Mouse (Mus musculus) liver, embryonic 11.5 days (tissue): ENCODE measurements at regions not wholly inside any gene's neighbourhood (a gene's known extent, or its start where the extent isn't known, plus 50 kb on each side); places are given as distances from the start of the nearest gene placed in this dataset.

ENCODE experiments used
- ATAC-seq: fragments of 200-750 bp; cut with Nextera tagmentation; replicated peaks from 2 replicates; pipeline ENCODE4 v1.8.0; 2017; ENCODE audit warnings: moderate number of reproducible peaks, mild to moderate bottlenecking, moderate TSS enrichment, moderate library complexity; ENCODE audit not compliant: low FRiP score
- DNase-seq: peaks from one replicate; pipeline ENCODE4 v3.0.0-alpha.2; 2017; ENCODE audit warnings: low spot score
- H3K27ac ChIP-seq: fragments of 300-500 bp; sonication (generic); 2 replicates; pipeline ENCODE4 v1.5.1; 2014; ENCODE audit warnings: mild to moderate bottlenecking, low read depth, low read length, control low read depth
- H3K27me3 ChIP-seq: fragments of 300-500 bp; sonication (generic); replicated peaks from 2 replicates; pipeline ENCODE4 v1.6.1; 2014; ENCODE audit warnings: low read length, mixed read lengths; ENCODE audit not compliant: control insufficient read depth, insufficient read depth
- H3K36me3 ChIP-seq: fragments of 300-500 bp; sonication (generic); 2 replicates; pipeline ENCODE4 v1.6.1; 2014; ENCODE audit warnings: mild to moderate bottlenecking, low read length, moderate library complexity, mixed read lengths; ENCODE audit not compliant: control insufficient read depth, insufficient read depth
- H3K4me1 ChIP-seq: fragments of 300-500 bp; sonication (generic); replicated peaks from 2 replicates; pipeline ENCODE4 v1.6.1; 2014; ENCODE audit warnings: low read length, mixed read lengths; ENCODE audit not compliant: control insufficient read depth, insufficient read depth
- H3K4me2 ChIP-seq: fragments of 300-500 bp; sonication (generic); 2 replicates; pipeline ENCODE4 v1.6.1; 2014; ENCODE audit warnings: mild to moderate bottlenecking, control low read depth, moderate library complexity
- H3K4me3 ChIP-seq: fragments of 300-500 bp; sonication (generic); 2 replicates; pipeline ENCODE4 v1.5.1; 2014; ENCODE audit warnings: low read depth, low read length, control low read depth
- H3K9ac ChIP-seq: fragments of 300-500 bp; sonication (generic); 2 replicates; pipeline ENCODE4 v1.6.1; 2014; ENCODE audit warnings: low read depth, low read length, control low read depth
- H3K9me3 ChIP-seq: fragments of 300-500 bp; sonication (generic); 2 replicates; pipeline ENCODE4 v1.6.1; 2016; ENCODE audit warnings: low read length, inconsistent platforms, mixed read lengths; ENCODE audit not compliant: control insufficient read depth
- WGBS: fragments of 180-500 bp; shearing (Covaris S2); extraction: QIAGEN DNeasy Blood & Tissue Kit; methylation state at CpG from one replicate; pipeline ENCODE4 v1.1.7; 2014; 5-methylcytosine and 5-hydroxymethylcytosine counted together

- ATAC-seq (no peak), DNase-seq (no peak)
- Histone ChIP-seq H3K36me3 (no peaks in the 10 kb centered on the region), H3K9me3 (no peaks in the 10 kb centered on the region), H3K27me3 (no peaks in the 10 kb centered on the region), H3K4me2 (no peak overlapping the region), H3K9ac (no peak overlapping the region), H3K27ac (no peak overlapping the region), H3K4me1 (no peaks in the 10 kb centered on the region), H3K4me3 (no peak overlapping the region)
- WGBS, result 76% methylated on average over 2 of the region's 2 CpGs
Observed at GRCm38 (mm10) chr3:134105112-134105511, 131.2 kb upstream of the Cxxc4 start.

GRCm38 (mm10) chr3:134105567-134105966, 130.7 kb upstream of the Cxxc4 start:
- no peak for DNase-seq
- WGBS, result 76% methylated on average over 3 of the region's 3 CpGs

GRCm38 (mm10) chr3:134114501-134114900, 121.8 kb upstream of the Cxxc4 start:
- no peak overlapping the region for H3K9ac ChIP-seq
- no peaks in the 10 kb centered on the region for H3K4me1 ChIP-seq
- no peak overlapping the region for H3K27ac ChIP-seq
- no peak overlapping the region for H3K4me2 ChIP-seq
- no peak for ATAC-seq
- DNase-seq, result no peak
- no peaks in the 10 kb centered on the region for H3K9me3 ChIP-seq
- no peaks in the 10 kb centered on the region for H3K27me3 ChIP-seq
- H3K36me3 ChIP-seq, result no peaks in the 10 kb centered on the region
- no peak overlapping the region for H3K4me3 ChIP-seq
- 61% methylated on average over 1 of the region's 1 CpGs for WGBS

More at GRCm38 (mm10) chr3:134105567-134105966, 130.7 kb upstream of the Cxxc4 start:
- Histone ChIP-seq H3K4me2 (no peak overlapping the region), H3K27ac (no peak overlapping the region), H3K27me3 (no peaks in the 10 kb centered on the region), H3K36me3 (no peaks in the 10 kb centered on the region), H3K9me3 (no peaks in the 10 kb centered on the region), H3K4me1 (no peaks in the 10 kb centered on the region), H3K9ac (no peak overlapping the region), H3K4me3 (no peak overlapping the region)
- no peak for ATAC-seq

GRCm38 (mm10) chr3:134115007-134115406, 121.3 kb upstream of the Cxxc4 start:
- H3K4me2 ChIP-seq, result no peak overlapping the region
- WGBS, result 87% methylated on average over 4 of the region's 4 CpGs
- H3K27ac ChIP-seq, result no peak overlapping the region
- no peak overlapping the region for H3K9ac ChIP-seq
- ATAC-seq, result no peak
- no peak for DNase-seq
- no peaks in the 10 kb centered on the region for H3K4me1 ChIP-seq
- no peaks in the 10 kb centered on the region for H3K27me3 ChIP-seq
- no peaks in the 10 kb centered on the region for H3K9me3 ChIP-seq
- H3K36me3 ChIP-seq, result no peaks in the 10 kb centered on the region
- no peak overlapping the region for H3K4me3 ChIP-seq

GRCm38 (mm10) chr3:134118898-134119297, 117.4 kb upstream of the Cxxc4 start:
- WGBS, result 70% methylated on average over 4 of the region's 4 CpGs
- no peak for ATAC-seq

GRCm38 (mm10) chr3:134124982-134125381, 111.3 kb upstream of the Cxxc4 start:
- H3K27ac ChIP-seq, result no peak overlapping the region
- no peaks in the 10 kb centered on the region for H3K27me3 ChIP-seq
- DNase-seq, result no peak
- no peak for ATAC-seq
- H3K9me3 ChIP-seq, result no peaks in the 10 kb centered on the region
- no peaks in the 10 kb centered on the region for H3K36me3 ChIP-seq
- no peaks in the 10 kb centered on the region for H3K4me1 ChIP-seq
- H3K4me3 ChIP-seq, result no peak overlapping the region
- H3K9ac ChIP-seq, result no peak overlapping the region
- no peak overlapping the region for H3K4me2 ChIP-seq

More at GRCm38 (mm10) chr3:134118898-134119297, 117.4 kb upstream of the Cxxc4 start:
- Histone ChIP-seq H3K4me2 (no peak overlapping the region), H3K4me3 (no peak overlapping the region), H3K9me3 (no peaks in the 10 kb centered on the region), H3K9ac (no peak overlapping the region), H3K27ac (no peak overlapping the region), H3K4me1 (no peaks in the 10 kb centered on the region), H3K27me3 (no peaks in the 10 kb centered on the region), H3K36me3 (no peaks in the 10 kb centered on the region)
- DNase-seq, result no peak

GRCm38 (mm10) chr3:134130412-134130811, 105.9 kb upstream of the Cxxc4 start:
- Histone ChIP-seq H3K9me3 (no peaks in the 10 kb centered on the region), H3K27me3 (no peaks in the 10 kb centered on the region), H3K9ac (no peak overlapping the region), H3K27ac (no peak overlapping the region), H3K36me3 (no peaks in the 10 kb centered on the region), H3K4me2 (no peak overlapping the region), H3K4me3 (no peak overlapping the region), H3K4me1 (no peaks in the 10 kb centered on the region)
- no peak for ATAC-seq
- 55% methylated on average over 3 of the region's 3 CpGs for whole genome bisulfite sequencing
- DNase-seq, result no peak

GRCm38 (mm10) chr3:134145251-134145650, 91.0 kb upstream of the Cxxc4 start:
- H3K9me3 ChIP-seq, result no peaks in the 10 kb centered on the region
- DNase-seq (no peak), ATAC-seq (no peak)
- H3K4me2 ChIP-seq, result no peak overlapping the region
- 43% methylated on average over 7 of the region's 7 CpGs for WGBS
- H3K27me3 ChIP-seq, result no peaks in the 10 kb centered on the region
- H3K27ac ChIP-seq, result no peak overlapping the region
- 0 out of 2 replicates have a peak, but pooled peaks cover 4% of the 10 kb centered on the region for H3K4me1 ChIP-seq
- no peak overlapping the region for H3K9ac ChIP-seq
- no peaks in the 10 kb centered on the region for H3K36me3 ChIP-seq
- H3K4me3 ChIP-seq, result no peak overlapping the region

GRCm38 (mm10) chr3:134145935-134146334, 90.3 kb upstream of the Cxxc4 start:
- no peak for ATAC-seq
- Histone ChIP-seq H3K4me3 (no peak overlapping the region), H3K36me3 (no peaks in the 10 kb centered on the region), H3K4me2 (no peak overlapping the region), H3K9ac (no peak overlapping the region), H3K9me3 (no peaks in the 10 kb centered on the region), H3K27me3 (no peaks in the 10 kb centered on the region), H3K4me1 (0 out of 2 replicates have a peak, but pooled peaks cover 4% of the 10 kb centered on the region), H3K27ac (no peak overlapping the region)
- DNase-seq, result no peak
- 81% methylated on average over 3 of the region's 3 CpGs for WGBS
